ENCODE assay signal across 15 mouse cellular contexts in genomic region chr2:91098156-91098555, GRCm38 (mm10). TPM values are rescaled to one million over a fixed set of nuclear protein-coding genes. Genes with fewer than 3 reads are reported as not detected.
DNase-seq lines count a peak whose midpoint lies in the region; ATAC-seq and TF ChIP-seq lines count a peak whose summit lies in the region.
"Had no signal": no experiment of that assay in that cellular context is flagged by ENCODE, and none has a peak within 500 bp of the region (broad histone marks: within the 10 kb centered on the region; RNA-seq: fewer than 3 reads in every experiment).

No protein-coding gene starts in this region.

- TF ChIP-seq CTCF in G1E (IDR thresholded peaks at IDR 0.05; ENCODE audit: low read depth, low read length) = no peak

- H3K9ac ChIP-seq in heart, embryonic 11.5 days (ENCODE audit: low read depth, low read length) = 0 out of 2 replicates have a peak overlapping the region, but pooled peaks have one; percentile 16
- H3K9ac ChIP-seq in liver, embryonic 11.5 days (ENCODE audit: low read depth, low read length) = no peak overlapping the region
- no peak overlapping the region for H3K9ac ChIP-seq in kidney, embryonic 15.5 days
- H3K9ac ChIP-seq: heart, embryonic 12.5 days; hindbrain, embryonic 14.5 days had no signal

- H3K4me1 ChIP-seq in heart, embryonic 11.5 days (ENCODE audit: control insufficient read depth, insufficient read depth, low read length) = peaks cover 7% of the 10 kb centered on the region
- H3K4me1 ChIP-seq in G1E (ENCODE audit: insufficient read depth, low read depth, low read length) = peaks cover 76% of the 10 kb centered on the region
- peaks cover 16% of the 10 kb centered on the region for H3K4me1 ChIP-seq in liver, embryonic 11.5 days (replicated peaks; ENCODE audit: control insufficient read depth, insufficient read depth, low read length)
- H3K4me1 ChIP-seq in kidney, embryonic 15.5 days = 0 out of 2 replicates have a peak, but pooled peaks cover 3% of the 10 kb centered on the region

- H3K27ac ChIP-seq in heart, embryonic 11.5 days (ENCODE audit: low read depth, low read length) = no peak overlapping the region
- no peak overlapping the region for H3K27ac ChIP-seq in liver, embryonic 11.5 days (ENCODE audit: low read depth, low read length)
- H3K27ac ChIP-seq in kidney, embryonic 15.5 days = no peak overlapping the region
- H3K27ac ChIP-seq: hindbrain, embryonic 14.5 days; midbrain, embryonic 10.5 days had no signal

- intact Hi-C loops in heart, postnatal 10 days (cut with DNase I) = no loop called here

- H3K4me2 ChIP-seq in heart, embryonic 11.5 days = no peak overlapping the region
- peak overlapping the region; percentile 36; the same call in 1 of the 2 replicates for H3K4me2 ChIP-seq in liver, embryonic 11.5 days
- no peak overlapping the region for H3K4me2 ChIP-seq in kidney, embryonic 15.5 days
- H3K4me2 ChIP-seq: heart, embryonic 12.5 days; hindbrain, embryonic 14.5 days had no signal

- H3K4me3 ChIP-seq in heart, embryonic 11.5 days (ENCODE audit: low read depth, low read length) = no peak overlapping the region
- H3K4me3 ChIP-seq in G1E (ENCODE audit: low read depth, low read length) = peak overlapping the region; percentile 79
- peak overlapping the region; percentile 37; the same call in 1 of the 2 replicates for H3K4me3 ChIP-seq in liver, embryonic 11.5 days (ENCODE audit: low read depth, low read length)
- H3K4me3 ChIP-seq in kidney, embryonic 15.5 days (replicated peaks) = no peak overlapping the region
- H3K4me3 ChIP-seq: heart, embryonic 12.5 days; midbrain, embryonic 10.5 days had no signal

- no peaks in the 10 kb centered on the region for H3K36me3 ChIP-seq in heart, embryonic 11.5 days (ENCODE audit: control insufficient read depth, insufficient read depth, low read length)
- peaks cover 52% of the 10 kb centered on the region for H3K36me3 ChIP-seq in G1E (replicated peaks)
- no peaks in the 10 kb centered on the region for H3K36me3 ChIP-seq in liver, embryonic 11.5 days (ENCODE audit: control insufficient read depth, insufficient read depth, low read length)
- no peaks in the 10 kb centered on the region for H3K36me3 ChIP-seq in kidney, embryonic 15.5 days
- H3K36me3 ChIP-seq: heart, embryonic 12.5 days; midbrain, embryonic 10.5 days had no signal

- DNase-seq in heart, postnatal 10 days = no peak
- no peak for DNase-seq in G1E (ENCODE audit: low spot score)
- no peak for DNase-seq in liver, embryonic 11.5 days (ENCODE audit: low spot score)
- DNase-seq in lung, postnatal 4 days = peak; percentile 51 to 53
- DNase-seq in right cerebral cortex, postnatal 4 days = no peak
- no peak for DNase-seq in left cerebral cortex, adult 18-20 months (ENCODE audit: low spot score in 2 of 2)
- DNase-seq: cerebellum, postnatal 36 days; kidney, adult 9 months; left cerebral cortex, postnatal 4 days; retina, postnatal 1 day had no signal

- WGBS in heart, embryonic 11.5 days (ENCODE audit: insufficient replicate concordance) = 78% methylated on average over 2 of the region's 2 CpGs
- WGBS in liver, embryonic 11.5 days = 49% methylated on average over 2 of the region's 2 CpGs
- WGBS in kidney, embryonic 15.5 days = 85% methylated on average over 2 of the region's 2 CpGs

- no peak for ATAC-seq in heart, embryonic 11.5 days (replicated peaks; ENCODE audit: insufficient number of reproducible peaks, low FRiP score, low TSS enrichment)
- ATAC-seq in G1E (ENCODE audit: extremely low read depth, insufficient number of reproducible peaks, low FRiP score, poor library complexity, severe bottlenecking) = no peak
- ATAC-seq in liver, embryonic 11.5 days (replicated peaks; ENCODE audit: low FRiP score) = no peak
- ATAC-seq in kidney, embryonic 15.5 days (replicated peaks; ENCODE audit: low FRiP score) = no peak

- no peaks in the 10 kb centered on the region for H3K27me3 ChIP-seq in heart, embryonic 11.5 days (ENCODE audit: control insufficient read depth, insufficient read depth, low read length)
- no peaks in the 10 kb centered on the region for H3K27me3 ChIP-seq in G1E (ENCODE audit: insufficient read depth, low read length)
- H3K27me3 ChIP-seq in liver, embryonic 11.5 days (replicated peaks; ENCODE audit: control insufficient read depth, insufficient read depth, low read length) = no peaks in the 10 kb centered on the region
- H3K27me3 ChIP-seq in kidney, embryonic 15.5 days = 0 out of 2 replicates have a peak, but pooled peaks cover 2% of the 10 kb centered on the region
- H3K27me3 ChIP-seq: heart, embryonic 12.5 days had no signal

- H3K9me3 ChIP-seq in heart, embryonic 11.5 days (replicated peaks; ENCODE audit: control insufficient read depth, low read length) = no peaks in the 10 kb centered on the region
- no peaks in the 10 kb centered on the region for H3K9me3 ChIP-seq in G1E (replicated peaks)
- no peaks in the 10 kb centered on the region for H3K9me3 ChIP-seq in liver, embryonic 11.5 days (ENCODE audit: control insufficient read depth, low read length)
- no peaks in the 10 kb centered on the region for H3K9me3 ChIP-seq in kidney, embryonic 15.5 days (replicated peaks)
- H3K9me3 ChIP-seq: heart, embryonic 12.5 days; midbrain, embryonic 10.5 days had no signal

RNA-seq across cellular contexts. Expression of gene Spi1, which starts 16.0 kb away (rescaled TPM):
- polyA plus RNA-seq in heart, embryonic 11.5 days (2014; fragmentation: Nextera tagmentation; extraction: Ambion mirVana) = 1.7 and 1.9 TPM in 2 replicates
- 1 to 10 TPM; 2.3 to 3.0 TPM for total RNA-seq in heart, postnatal 10 days (2021)
- total RNA-seq in G1E (2014; fragmentation: Nextera tagmentation) = 79.8 and 99.2 TPM in 2 replicates
- 23.5 and 25.4 TPM in 2 replicates for total RNA-seq in G1E (2017)
- polyA plus RNA-seq in G1E (2012) = 135 and 138 TPM in 2 replicates
- polyA plus RNA-seq in liver, embryonic 11.5 days (2014; fragmentation: Nextera tagmentation; extraction: Ambion mirVana) = 19.5 and 22.7 TPM in 2 replicates
- total RNA-seq in left cerebral cortex, adult 18-20 months (2021) = 1 to 10 TPM; 3.2 to 3.6 TPM
- polyA plus RNA-seq in kidney, embryonic 15.5 days (2015; fragmentation: Nextera tagmentation; extraction: Ambion mirVana) = 4.7 and 5.4 TPM in 2 replicates

RNA-seq across cellular contexts. Expression of gene Mybpc3, which starts 19.8 kb away (rescaled TPM):
- polyA plus RNA-seq in heart, embryonic 11.5 days (2014; fragmentation: Nextera tagmentation; extraction: Ambion mirVana) = 470 and 665 TPM in 2 replicates
- total RNA-seq in heart, postnatal 10 days (2021) = 1,000 to 10,000 TPM; 1,924 to 2,166 TPM
- total RNA-seq in G1E (2014; fragmentation: Nextera tagmentation) (not detected in 2 replicates), G1E (2017) (under 0.01 TPM in 1 of 2 replicates, not detected in the other)
- not detected in 2 replicates for polyA plus RNA-seq in G1E (2012)
- 1.2 and 5.0 TPM in 2 replicates for polyA plus RNA-seq in liver, embryonic 11.5 days (2014; fragmentation: Nextera tagmentation; extraction: Ambion mirVana)
- under 1 TPM; 0.12 TPM for total RNA-seq in left cerebral cortex, adult 18-20 months (2021)
- polyA plus RNA-seq in kidney, embryonic 15.5 days (2015; fragmentation: Nextera tagmentation; extraction: Ambion mirVana) = 0.10 and 0.13 TPM in 2 replicates
- total RNA-seq: left cerebral cortex, postnatal 4 days had no signal
- polyA plus RNA-seq: hindbrain, embryonic 14.5 days had no signal

RNA-seq across cellular contexts. Expression of gene Slc39a13, which starts 27.9 kb away (rescaled TPM):
- polyA plus RNA-seq in heart, embryonic 11.5 days (2014; fragmentation: Nextera tagmentation; extraction: Ambion mirVana) = 34.0 and 36.3 TPM in 2 replicates
- 10 to 100 TPM; 27.7 to 31.9 TPM for total RNA-seq in heart, postnatal 10 days (2021)
- 23.6 and 24.9 TPM in 2 replicates for total RNA-seq in G1E (2014; fragmentation: Nextera tagmentation)
- total RNA-seq in G1E (2017) = 8.6 and 12.7 TPM in 2 replicates
- 12.1 and 13.6 TPM in 2 replicates for polyA plus RNA-seq in G1E (2012)
- 19.6 and 20.0 TPM in 2 replicates for polyA plus RNA-seq in liver, embryonic 11.5 days (2014; fragmentation: Nextera tagmentation; extraction: Ambion mirVana)
- total RNA-seq in left cerebral cortex, adult 18-20 months (2021) = 10 to 100 TPM; 26.8 to 31.8 TPM
- polyA plus RNA-seq in kidney, embryonic 15.5 days (2015; fragmentation: Nextera tagmentation; extraction: Ambion mirVana) = 41.2 and 48.5 TPM in 2 replicates

RNA-seq across cellular contexts. Expression of gene Psmc3, which starts 44.3 kb away (rescaled TPM):
- 316 and 322 TPM in 2 replicates for polyA plus RNA-seq in heart, embryonic 11.5 days (2014; fragmentation: Nextera tagmentation; extraction: Ambion mirVana)
- total RNA-seq in heart, postnatal 10 days (2021) = 100 to 1,000 TPM; 221 to 245 TPM
- total RNA-seq in G1E (2014; fragmentation: Nextera tagmentation) (109 and 141 TPM in 2 replicates), G1E (2017) (280 and 333 TPM in 2 replicates)
- polyA plus RNA-seq in G1E (2012) = 151 and 165 TPM in 2 replicates
- 324 and 347 TPM in 2 replicates for polyA plus RNA-seq in liver, embryonic 11.5 days (2014; fragmentation: Nextera tagmentation; extraction: Ambion mirVana)
- total RNA-seq in left cerebral cortex, adult 18-20 months (2021) = 100 to 1,000 TPM; 210 to 211 TPM
- 307 and 315 TPM in 2 replicates for polyA plus RNA-seq in kidney, embryonic 15.5 days (2015; fragmentation: Nextera tagmentation; extraction: Ambion mirVana)

Comparison
In these comparisons a context has a peak if more than half of its experiments do, and no peak if none do; other contexts are left out.
1. H3K4me3 ChIP-seq: peak in G1E (single experiment) and liver, embryonic 11.5 days (single experiment); none in heart, embryonic 11.5 days (single experiment) and kidney, embryonic 15.5 days (single experiment).
2. DNase-seq: peak in lung, postnatal 4 days (2 of 2); none in heart, postnatal 10 days (0 of 2), G1E (single experiment), liver, embryonic 11.5 days (single experiment), right cerebral cortex, postnatal 4 days (single experiment) and left cerebral cortex, adult 18-20 months (0 of 2).
3. RNA of gene Mybpc3, which starts 19.8 kb away (polyA plus RNA-seq): 470 to 665 TPM in heart, embryonic 11.5 days; 1.2 to 5.0 TPM in liver, embryonic 11.5 days, 0.10 to 0.13 TPM in kidney, embryonic 15.5 days and not detected in G1E; every median in the first group is over 10 times any median in the second.